Mouse (Mus musculus) myocyte (in vitro differentiated cells): ENCODE measurements around the gene Rffl. TPM values are rescaled to one million over a fixed set of nuclear protein-coding genes. Genes with fewer than 3 reads are reported as not detected.

Experiments used
- H3K27me3 ChIP-seq: one replicate; pipeline ENCODE4 v1.6.1; 2011; ENCODE audit not compliant: control insufficient read depth, insufficient read depth, insufficient read length
- H3K36me3 ChIP-seq: one replicate; pipeline ENCODE4 v1.6.1; 2011; ENCODE audit not compliant: control insufficient read depth, insufficient read depth
- H3K4me2 ChIP-seq: one replicate; pipeline ENCODE4 v1.6.1; 2011; ENCODE audit warnings: low read depth, control low read depth
- H3K4me3 ChIP-seq: one replicate; pipeline ENCODE4 v1.5.1; 2011; ENCODE audit warnings: mild to moderate bottlenecking, control low read depth, moderate library complexity
- H3K79me2 ChIP-seq: one replicate; pipeline ENCODE4 v1.6.1; 2011; ENCODE audit not compliant: control insufficient read depth, insufficient read depth
- H3ac ChIP-seq: one replicate; pipeline ENCODE4 v1.6.1; 2011; ENCODE audit not compliant: control insufficient read depth, insufficient read length
- CEBPB ChIP-seq: IDR thresholded peaks from 2 replicates; pipeline ENCODE4 v1.6.1; 2011; ENCODE audit warnings: mild to moderate bottlenecking, moderate library complexity; ENCODE audit not compliant: poor library complexity, insufficient read depth, severe bottlenecking
- E2F4 ChIP-seq: IDR thresholded peaks from one replicate; pipeline ENCODE4 v1.6.1; 2011; ENCODE audit warnings: mild to moderate bottlenecking, control low read depth, moderate library complexity; ENCODE audit not compliant: insufficient read depth
- MAX ChIP-seq: IDR thresholded peaks from one replicate; pipeline ENCODE4 v1.6.1; 2011; ENCODE audit warnings: low read depth, mild to moderate bottlenecking, control low read depth
- MYOD1 ChIP-seq, 3 experiments: IDR thresholded peaks; one replicate each; pipeline ENCODE4 v1.6.1; 2011; ENCODE audit warnings: control low read depth in 2 of 3, low read depth in 2 of 3, mild to moderate bottlenecking in 2 of 3, moderate library complexity in 1 of 3; ENCODE audit not compliant: insufficient read length in 2 of 3, control insufficient read depth in 1 of 3
- MYOG ChIP-seq, 3 experiments: IDR thresholded peaks; one replicate each; pipeline ENCODE4 v1.6.1; 2011; ENCODE audit warnings: control low read depth in 2 of 3, low read depth in 2 of 3, mild to moderate bottlenecking in 2 of 3; ENCODE audit not compliant: insufficient read length in 2 of 3, control insufficient read depth in 1 of 3, insufficient read depth in 1 of 3
- POLR2A ChIP-seq: IDR thresholded peaks from one replicate; pipeline ENCODE4 v1.6.1; 2011; ENCODE audit warnings: low read depth, mild to moderate bottlenecking, control low read depth, moderate library complexity; ENCODE audit not compliant: insufficient read length
- POLR2AphosphoS2 ChIP-seq: IDR thresholded peaks from one replicate; pipeline ENCODE4 v1.6.1; 2011; ENCODE audit warnings: low read depth, control low read depth; ENCODE audit not compliant: insufficient read length
- REST ChIP-seq: IDR thresholded peaks from one replicate; pipeline ENCODE4 v1.6.1; 2011; ENCODE audit warnings: mild to moderate bottlenecking, control low read depth, moderate library complexity; ENCODE audit not compliant: insufficient read depth, insufficient read length
- SRF ChIP-seq: IDR thresholded peaks from one replicate; pipeline ENCODE4 v1.6.1; 2011; ENCODE audit warnings: low read depth; ENCODE audit not compliant: control insufficient read depth, insufficient read length
- TCF12 ChIP-seq: IDR thresholded peaks from one replicate; pipeline ENCODE4 v1.6.1; 2011; ENCODE audit warnings: mild to moderate bottlenecking, control low read depth; ENCODE audit not compliant: poor library complexity, insufficient read depth, severe bottlenecking
- TCF3 ChIP-seq: IDR thresholded peaks from one replicate; pipeline ENCODE4 v1.6.1; 2011; ENCODE audit warnings: low read depth, control low read depth; ENCODE audit not compliant: insufficient read length
- USF1 ChIP-seq: IDR thresholded peaks from one replicate; pipeline ENCODE4 v1.6.1; 2011; ENCODE audit warnings: low read depth, mild to moderate bottlenecking, control low read depth, moderate library complexity
- polyA plus RNA-seq: library from polyadenylated mRNA; unstranded; fragments of >200 nt; fragmentation: generic; extraction: Trizol; gene quantifications from one replicate; pipeline ENCODE4 v1.2.1, GENCODE M21; 2012; ENCODE audit warnings: missing spikeins

The Rffl gene
- polyA plus RNA-seq, 1 experiment: 1.8 TPM

DNA sequence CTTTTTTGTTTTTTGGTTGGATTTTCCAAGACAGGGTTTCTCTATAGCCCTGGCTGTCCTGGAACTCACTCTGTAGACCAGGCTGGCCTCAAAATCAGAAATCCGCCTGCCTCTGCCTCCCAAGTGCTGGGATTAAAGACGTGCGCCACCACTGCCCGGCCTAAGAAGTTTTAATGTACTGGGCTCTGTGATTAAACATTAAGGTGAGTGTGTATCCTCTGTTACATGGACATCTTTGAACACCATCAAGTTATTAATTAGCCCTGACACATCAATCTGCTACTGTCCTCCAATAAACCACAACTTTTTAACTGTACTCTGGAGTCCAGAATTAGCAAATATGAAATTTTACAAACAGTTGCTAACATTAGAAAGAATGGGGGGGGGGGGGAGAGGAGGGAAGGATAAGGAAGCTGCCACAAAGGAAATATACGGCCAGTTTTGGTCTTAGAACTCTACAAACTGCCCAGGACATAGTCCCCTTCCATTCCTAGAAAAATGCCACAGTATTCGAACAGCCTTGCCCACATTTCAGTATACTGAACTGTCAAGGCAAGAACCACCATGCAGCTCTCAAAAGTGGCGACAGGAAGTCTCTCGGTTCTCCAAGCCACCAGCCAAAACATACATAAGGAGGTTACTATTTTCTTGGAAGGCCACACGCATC lies 1.4 kb downstream of the Rffl start:
- H3K79me2 ChIP-seq: no peaks in the 10 kb centered on the region
- no peaks in the 10 kb centered on the region for H3K36me3 ChIP-seq
- peak overlapping the region; percentile 41 for H3ac ChIP-seq
- no peaks in the 10 kb centered on the region for H3K27me3 ChIP-seq
- TF ChIP-seq MYOD1 (IDR thresholded peaks at IDR 0.05; ENCODE audit: control insufficient read depth in 1 of 3, insufficient read length in 2 of 3, low read depth in 2 of 3) (no peak), REST (no peak), MAX (no peak), SRF (no peak), POLR2AphosphoS2 (no peak), USF1 (no peak), E2F4 (no peak)
- H3K4me2 ChIP-seq: peak overlapping the region; percentile 87
- peak overlapping the region; percentile 32 for H3K4me3 ChIP-seq

DNA sequence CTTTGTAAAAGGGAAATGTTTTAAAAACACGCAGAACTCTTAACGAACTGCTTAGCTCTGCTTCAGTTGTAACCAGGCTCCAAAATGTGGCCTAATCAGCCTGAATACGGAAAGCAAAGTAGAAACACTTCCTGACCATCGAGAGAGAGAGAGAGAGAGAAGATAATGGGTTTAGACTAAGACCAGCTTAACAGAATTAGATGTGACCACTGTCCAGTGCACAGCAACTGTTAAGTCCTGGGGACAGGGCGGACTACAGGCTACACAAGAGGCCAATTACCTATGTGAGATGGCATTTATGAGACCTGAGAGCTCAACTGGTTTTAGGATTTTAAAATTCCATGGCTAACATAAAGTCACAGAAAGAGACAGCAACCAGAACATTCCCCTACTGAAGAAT lies 3.1 kb downstream of the Rffl start:
- Histone ChIP-seq H3ac (no peak overlapping the region), H3K36me3 (no peaks in the 10 kb centered on the region), H3K27me3 (no peaks in the 10 kb centered on the region), H3K4me2 (no peak overlapping the region), H3K4me3 (no peak overlapping the region), H3K79me2 (no peaks in the 10 kb centered on the region)
- TF ChIP-seq POLR2AphosphoS2 (no peak), MYOG (IDR thresholded peaks at IDR 0.05; ENCODE audit: control insufficient read depth in 1 of 3, insufficient read depth in 1 of 3, insufficient read length in 2 of 3, low read depth in 2 of 3) (no peak), MYOD1 (IDR thresholded peaks at IDR 0.05; ENCODE audit: control insufficient read depth in 1 of 3, insufficient read length in 2 of 3, low read depth in 2 of 3) (no peak), POLR2A (no peak), SRF (no peak), TCF12 (no peak), MAX (no peak), REST (no peak), TCF3 (no peak)

DNA sequence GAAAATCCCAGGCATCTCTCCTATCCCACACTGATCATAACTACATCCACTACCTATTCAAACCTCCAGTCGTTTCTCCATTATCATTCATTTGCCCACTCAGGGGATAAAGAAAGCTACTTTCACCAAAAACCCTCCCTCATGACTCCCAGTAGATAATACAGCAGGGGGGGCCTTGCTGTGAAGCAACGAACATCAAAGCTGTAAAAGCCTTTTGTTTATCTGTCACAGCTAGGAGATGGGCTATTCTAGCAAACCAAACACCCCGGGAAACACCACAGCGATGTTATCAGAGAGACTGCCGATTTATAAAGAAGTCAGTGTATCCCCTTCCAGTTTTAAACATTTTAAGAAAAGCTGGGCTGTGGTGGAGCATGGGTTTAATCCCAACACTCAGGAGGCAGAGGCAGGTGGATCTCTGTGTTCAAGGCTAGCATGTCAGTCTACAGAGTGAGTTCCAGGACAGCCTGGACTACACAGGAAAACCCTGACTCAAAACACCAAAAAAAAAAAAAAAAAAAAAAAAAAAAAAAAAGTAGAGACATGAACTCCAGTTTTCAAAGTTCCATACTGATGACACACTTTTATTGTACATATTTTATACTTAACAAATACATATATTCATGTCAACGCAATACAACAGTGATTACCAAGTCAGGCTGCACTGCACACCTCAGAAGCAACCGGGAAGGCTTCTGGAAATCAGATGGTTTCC lies 4.0 kb downstream of the Rffl start:
- Histone ChIP-seq H3K36me3 (no peaks in the 10 kb centered on the region), H3K79me2 (no peaks in the 10 kb centered on the region), H3ac (no peak overlapping the region), H3K27me3 (no peaks in the 10 kb centered on the region), H3K4me2 (no peak overlapping the region), H3K4me3 (no peak overlapping the region)
- no peak for TF ChIP-seq TCF3
- no peak for TF ChIP-seq MAX
- TF ChIP-seq MYOD1 (IDR thresholded peaks at IDR 0.05; ENCODE audit: control insufficient read depth in 1 of 3, insufficient read length in 2 of 3, low read depth in 2 of 3): no peak

DNA sequence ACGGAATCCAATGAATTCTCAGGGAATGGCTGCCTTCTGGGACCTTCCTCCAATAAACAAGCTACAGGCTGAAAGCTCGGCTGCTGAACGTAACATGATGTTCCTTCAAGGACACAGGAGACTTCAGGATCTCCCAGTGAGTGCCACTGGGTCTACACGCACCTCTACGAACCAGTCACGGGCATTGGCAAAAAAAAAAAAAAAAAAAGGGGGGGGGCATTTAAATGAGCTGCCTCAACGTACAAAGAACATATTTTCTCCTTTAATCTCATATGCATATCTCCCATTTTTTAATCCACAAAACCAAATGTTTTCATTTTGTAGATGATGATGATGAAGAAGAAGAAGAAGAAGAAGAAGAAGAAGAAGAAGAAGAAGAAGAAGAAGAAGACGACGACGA lies 5.1 kb downstream of the Rffl start:
- Histone ChIP-seq H3ac (no peak overlapping the region), H3K4me2 (no peak overlapping the region), H3K79me2 (no peaks in the 10 kb centered on the region), H3K27me3 (no peaks in the 10 kb centered on the region), H3K4me3 (no peak overlapping the region), H3K36me3 (no peaks in the 10 kb centered on the region)
- no peak for TF ChIP-seq MAX
- no peak for TF ChIP-seq SRF
- TF ChIP-seq MYOG (IDR thresholded peaks at IDR 0.05; ENCODE audit: control insufficient read depth in 1 of 3, insufficient read depth in 1 of 3, insufficient read length in 2 of 3, low read depth in 2 of 3): no peak
- TF ChIP-seq MYOD1 (IDR thresholded peaks at IDR 0.05; ENCODE audit: control insufficient read depth in 1 of 3, insufficient read length in 2 of 3, low read depth in 2 of 3): no peak
- TF ChIP-seq REST: no peak
- TF ChIP-seq USF1: no peak
- TF ChIP-seq TCF12: no peak
- no peak for TF ChIP-seq TCF3
- no peak for TF ChIP-seq E2F4
- TF ChIP-seq POLR2AphosphoS2: no peak
- no peak for TF ChIP-seq CEBPB
- no peak for TF ChIP-seq POLR2A

DNA sequence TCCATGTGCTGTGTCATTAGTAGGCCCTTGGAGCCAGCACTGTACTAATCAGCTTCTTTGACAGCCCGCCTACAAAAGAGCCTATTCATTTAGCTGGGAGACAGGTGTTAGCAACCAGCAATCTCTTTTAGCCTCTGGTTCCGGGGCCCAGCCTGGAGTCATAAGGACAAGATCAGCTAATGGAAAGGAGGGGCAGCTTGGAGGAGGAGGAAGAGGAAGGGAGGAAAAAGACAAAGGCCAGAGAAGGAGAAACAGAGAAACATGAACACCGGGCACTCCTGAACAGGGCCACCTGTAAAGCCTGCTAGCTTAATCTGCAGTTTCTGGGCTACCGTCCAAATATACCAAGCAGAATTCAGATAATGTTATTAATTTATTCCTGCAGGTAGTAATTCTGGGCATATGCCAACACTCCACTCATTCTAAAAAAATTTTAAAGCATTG lies 7.5 kb downstream of the Rffl start:
- H3K79me2 ChIP-seq: no peaks in the 10 kb centered on the region
- H3K4me2 ChIP-seq: no peak overlapping the region
- H3K27me3 ChIP-seq: no peaks in the 10 kb centered on the region
- H3ac ChIP-seq: no peak overlapping the region
- TF ChIP-seq SRF: no peak
- TF ChIP-seq MAX: no peak
- TF ChIP-seq USF1: no peak
- TF ChIP-seq TCF3: no peak
- TF ChIP-seq REST: no peak
- no peak for TF ChIP-seq CEBPB
- TF ChIP-seq MYOG (IDR thresholded peaks at IDR 0.05; ENCODE audit: control insufficient read depth in 1 of 3, insufficient read depth in 1 of 3, insufficient read length in 2 of 3, low read depth in 2 of 3): no peak
- TF ChIP-seq E2F4: no peak
- no peak for TF ChIP-seq MYOD1 (IDR thresholded peaks at IDR 0.05; ENCODE audit: control insufficient read depth in 1 of 3, insufficient read length in 2 of 3, low read depth in 2 of 3)
- no peak for TF ChIP-seq TCF12
- TF ChIP-seq POLR2A: no peak
- no peak for TF ChIP-seq POLR2AphosphoS2
- H3K4me3 ChIP-seq: no peak overlapping the region
- H3K36me3 ChIP-seq: no peaks in the 10 kb centered on the region
